Mouse (Mus musculus): ENCODE results near the gene Tpt1.

Tpt1 gene

GRCm38 (mm10) chr14:75877297-75877696 is 32.4 kb downstream of the Tpt1 start:
- no peak for DNase-seq

DNA sequence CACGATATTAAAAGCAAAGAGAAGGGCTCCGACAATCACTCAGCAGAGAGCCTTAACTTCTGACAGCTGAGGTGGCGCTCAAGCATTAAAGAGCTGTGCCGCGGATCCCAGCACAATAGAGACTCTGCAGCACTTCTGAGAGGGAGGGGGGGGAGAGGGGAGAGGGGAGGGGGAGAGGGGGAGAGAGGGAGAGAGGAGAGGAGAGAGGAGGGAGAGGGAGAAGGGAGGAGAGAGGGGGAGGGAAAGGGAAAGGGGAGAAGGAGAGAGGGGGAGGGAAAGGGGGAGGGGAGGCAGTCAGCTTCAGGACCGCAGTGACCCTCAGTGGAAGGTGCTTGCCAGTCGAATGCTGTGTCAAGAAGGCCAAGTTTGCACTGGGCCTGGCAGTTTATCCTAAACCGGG is 34.1 kb downstream of the Tpt1 start:
- DNase-seq, result no peak

DNA sequence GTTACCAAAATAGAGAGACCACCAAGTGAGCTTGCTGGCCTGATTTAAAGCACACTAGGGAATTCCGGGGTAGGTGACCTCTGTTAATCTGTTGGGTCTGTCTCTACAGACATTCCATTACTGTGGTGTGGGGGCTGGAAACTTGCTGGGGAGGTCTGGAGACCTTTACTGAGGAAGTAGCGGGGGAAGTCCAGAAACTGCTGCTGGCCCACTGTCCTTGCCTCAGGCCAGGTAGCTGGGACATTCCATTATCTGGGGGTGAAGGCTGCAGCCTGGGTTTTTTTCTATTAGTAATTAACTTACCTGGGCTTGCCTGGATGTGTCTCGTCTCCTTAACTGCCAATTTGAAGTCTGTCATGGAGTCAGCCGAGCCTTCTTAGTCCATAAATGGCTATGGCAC is 37.0 kb downstream of the Tpt1 start:
- no peak for DNase-seq

- no peak for DNase-seq
Observed at GRCm38 (mm10) chr14:75883330-75883729, 38.4 kb downstream of the Tpt1 start.

DNA sequence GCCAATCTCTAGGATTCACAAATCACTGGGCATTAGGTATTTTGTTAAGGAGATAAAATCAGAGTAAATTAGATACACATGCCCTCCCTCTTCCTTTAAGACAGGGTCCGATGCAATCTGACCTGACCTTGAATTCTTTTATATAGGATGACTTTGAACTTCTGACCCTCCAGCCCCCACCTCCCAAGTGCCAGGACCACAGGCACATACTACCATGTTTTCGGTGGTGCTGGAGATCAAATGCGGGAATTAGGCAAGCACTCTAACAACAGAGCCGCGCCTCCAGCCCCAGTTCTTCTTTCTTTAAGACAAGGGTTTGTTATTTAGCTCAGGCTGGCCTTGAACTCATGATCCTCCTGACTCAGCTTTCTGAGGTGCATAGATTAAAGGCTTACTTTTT is 39.0 kb downstream of the Tpt1 start:
- no peak for DNase-seq

DNA sequence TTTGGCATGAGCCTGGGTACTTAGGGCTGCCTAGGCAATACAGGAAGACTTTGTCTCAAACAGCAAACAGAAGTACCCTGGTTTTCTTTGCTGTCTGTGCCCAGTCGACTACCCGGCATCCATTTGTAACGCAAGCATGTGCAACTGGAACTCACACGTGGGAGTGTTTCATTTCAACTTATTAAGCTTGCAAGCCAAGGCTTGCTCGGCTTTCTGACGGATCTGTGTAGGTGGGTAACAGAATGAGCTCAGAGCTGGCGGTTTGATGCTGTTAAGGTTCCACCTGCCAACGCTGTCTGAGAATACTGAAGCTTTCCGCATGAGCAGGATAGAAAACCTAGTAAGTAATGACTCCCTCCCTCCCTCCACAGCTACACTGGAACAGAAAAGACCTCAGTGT is 47.2 kb downstream of the Tpt1 start:
- no peak for DNase-seq

Measured in lung, postnatal 36 days (tissue).